Mouse (Mus musculus) liver, embryonic 13.5 days (tissue): Measurements from ENCODE around the gene Sox3. TPM values are rescaled to one million over a fixed set of nuclear protein-coding genes. Genes with fewer than 3 reads are reported as not detected.
A peak's percentile ranks its signal among the peaks of the same experiment; 100 is the strongest.

Experiments used
- ATAC-seq: fragments of 200-750 bp; cut with Nextera tagmentation; 2 replicates; pipeline ENCODE4 v1.8.0; 2017; ENCODE audit warnings: low read depth, mild to moderate bottlenecking, moderate number of reproducible peaks, moderate library complexity
- DNase-seq: peaks from one replicate; pipeline ENCODE4 v3.0.0; 2022
- H3K27ac ChIP-seq: fragments of 300-500 bp; sonication (generic); 2 replicates; pipeline ENCODE4 v1.5.1; 2015; ENCODE audit warnings: moderate library complexity, mild to moderate bottlenecking, inconsistent platforms
- H3K27me3 ChIP-seq: fragments of 300-500 bp; sonication (generic); 2 replicates; pipeline ENCODE4 v1.6.1; 2015; ENCODE audit warnings: mild to moderate bottlenecking, inconsistent platforms
- H3K36me3 ChIP-seq: fragments of 300-500 bp; sonication (generic); 2 replicates; pipeline ENCODE4 v1.6.1; 2015; ENCODE audit warnings: mild to moderate bottlenecking, inconsistent platforms
- H3K4me1 ChIP-seq: fragments of 300-500 bp; sonication (generic); replicated peaks from 2 replicates; pipeline ENCODE4 v1.6.1; 2015; ENCODE audit warnings: inconsistent platforms
- H3K4me2 ChIP-seq: fragments of 300-500 bp; sonication (generic); 2 replicates; pipeline ENCODE4 v1.6.1; 2015; ENCODE audit warnings: inconsistent platforms, mild to moderate bottlenecking, moderate library complexity
- H3K4me3 ChIP-seq: fragments of 300-500 bp; sonication (generic); replicated peaks from 2 replicates; pipeline ENCODE4 v1.5.1; 2015; ENCODE audit warnings: mild to moderate bottlenecking, inconsistent platforms
- H3K9ac ChIP-seq: fragments of 300-500 bp; sonication (generic); 2 replicates; pipeline ENCODE4 v1.6.1; 2015; ENCODE audit warnings: mild to moderate bottlenecking, inconsistent platforms
- H3K9me3 ChIP-seq: fragments of 300-500 bp; sonication (generic); replicated peaks from 2 replicates; pipeline ENCODE4 v1.6.1; 2016; ENCODE audit warnings: inconsistent platforms
- WGBS: fragments of 180-500 bp; shearing (Covaris S2); methylation state at CpG from one replicate; pipeline ENCODE4 v1.1.7; 2015; ENCODE audit not compliant: insufficient replicate concordance; 5-methylcytosine and 5-hydroxymethylcytosine counted together
- polyA plus RNA-seq: library from polyadenylated mRNA; unstranded; fragments of >200 nt; fragmentation: Nextera tagmentation; extraction: Ambion mirVana; gene quantifications from 2 replicates; pipeline ENCODE4 v1.2.1, GENCODE M21; 2015

Sox3 gene
- not detected in 2 replicates for polyA plus RNA-seq

DNA sequence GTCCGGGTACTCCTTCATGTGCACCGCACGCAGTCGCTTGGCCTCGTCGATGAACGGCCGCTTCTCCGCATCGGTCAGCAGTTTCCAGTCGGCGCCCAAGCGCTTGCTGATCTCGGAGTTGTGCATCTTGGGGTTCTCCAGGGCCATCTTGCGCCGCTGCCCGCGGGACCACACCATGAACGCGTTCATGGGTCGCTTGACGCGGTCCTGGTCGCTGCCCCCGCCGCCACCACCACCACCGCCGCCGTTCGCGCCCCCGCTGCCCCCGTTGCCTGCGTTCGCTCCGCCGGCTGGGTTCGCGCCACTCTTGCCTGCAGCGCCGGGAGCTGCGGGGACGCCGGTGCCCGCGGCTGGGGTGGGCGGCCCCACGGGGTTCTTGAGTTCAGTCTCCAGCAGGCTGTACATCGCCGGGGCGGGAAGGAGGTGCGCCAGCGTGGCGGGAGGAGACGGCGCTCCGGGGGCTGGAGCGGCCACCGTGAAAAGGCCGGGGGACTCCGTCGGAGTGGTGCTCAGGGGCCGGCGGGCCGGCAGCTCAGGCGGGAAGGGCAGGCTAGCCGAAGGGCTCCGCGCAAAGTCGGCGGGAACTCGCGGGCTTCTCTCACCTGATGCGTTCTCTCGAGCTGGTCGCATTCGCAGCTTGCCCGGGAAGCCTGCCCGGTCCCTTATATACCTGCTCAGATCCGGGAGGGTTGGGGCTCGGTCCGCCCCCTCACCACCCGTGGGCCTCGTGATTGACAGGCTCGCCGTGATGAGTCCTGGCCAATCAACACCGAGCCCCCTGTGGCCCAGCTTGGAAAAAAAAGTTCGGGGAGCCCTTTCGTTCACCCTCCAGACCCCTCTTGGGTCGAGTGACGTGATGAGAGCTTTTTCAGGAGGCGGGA is at the start of gene Sox3:
Gene Sox3 (minus strand): TSS at position 630 of the 881 bp plus-strand sequence.
- DNase-seq (no peak), ATAC-seq (no peak)
- Histone ChIP-seq H3K36me3 (no peaks in the 10 kb centered on the region), H3K4me3 (peak within 1 kb of the TSS; percentile 35), H3K9ac (no peak within 1 kb of the TSS), H3K27me3 (peaks cover 96% of the 10 kb centered on the region), H3K27ac (no peak within 1 kb of the TSS), H3K9me3 (no peaks in the 10 kb centered on the region; the same call in 1 of the 2 replicates), H3K4me2 (peak within 1 kb of the TSS; percentile 52), H3K4me1 (no peaks in the 10 kb centered on the region)
- 18% methylated on average over 76 of the region's 92 CpGs for WGBS

DNA sequence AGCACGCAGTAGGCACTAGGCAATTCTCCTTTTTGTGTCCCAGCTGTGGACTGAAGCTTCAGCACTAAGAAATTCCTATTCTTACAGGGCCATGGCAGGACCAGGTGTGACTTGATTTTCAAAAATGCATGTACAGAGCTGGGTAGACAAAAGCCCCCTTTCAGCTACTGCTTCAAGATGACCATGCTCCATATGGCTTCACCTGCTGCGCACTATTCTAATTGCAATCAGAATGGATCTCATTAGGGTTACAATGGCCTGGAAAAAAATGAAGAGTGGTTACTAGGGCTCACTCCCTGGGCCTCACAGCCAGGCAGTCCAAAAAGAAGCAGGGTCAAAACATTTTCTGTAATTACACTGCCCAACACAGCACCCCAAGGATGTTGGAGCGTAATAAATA is 47.0 kb upstream of the Sox3 start:
- Histone ChIP-seq H3K27ac (no peak overlapping the region), H3K36me3 (no peaks in the 10 kb centered on the region), H3K27me3 (no peaks in the 10 kb centered on the region), H3K4me2 (no peak overlapping the region), H3K4me3 (no peak overlapping the region), H3K4me1 (no peaks in the 10 kb centered on the region), H3K9me3 (no peaks in the 10 kb centered on the region), H3K9ac (no peak overlapping the region)
- 77% methylated on average over 3 of the region's 3 CpGs for WGBS
- DNase-seq (no peak), ATAC-seq (no peak)

DNA sequence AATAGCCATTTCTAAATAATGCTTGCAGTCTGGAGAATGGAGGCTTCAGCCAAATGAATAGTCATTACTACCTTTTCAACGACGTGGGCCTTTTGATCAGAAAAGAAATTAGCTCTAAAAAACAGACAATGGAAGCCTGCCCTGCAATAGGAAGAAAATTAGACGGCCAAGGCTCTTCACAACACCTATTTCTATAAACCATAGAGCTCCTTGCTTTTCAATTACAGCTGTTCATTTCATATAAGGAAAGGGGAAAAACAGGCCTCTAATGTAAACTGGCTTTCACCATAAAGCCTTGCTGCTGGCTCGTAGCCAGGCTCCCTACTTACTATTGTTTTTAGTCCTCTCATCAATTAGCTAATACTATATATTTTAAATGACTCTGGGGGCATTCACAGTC is 6.3 kb upstream of the Sox3 start:
- H3K4me3 ChIP-seq, result no peak overlapping the region
- H3K36me3 ChIP-seq, result no peaks in the 10 kb centered on the region
- H3K9me3 ChIP-seq, result no peaks in the 10 kb centered on the region
- DNase-seq (no peak), ATAC-seq (no peak)
- no peak overlapping the region for H3K4me2 ChIP-seq
- no peak overlapping the region for H3K27ac ChIP-seq
- peaks cover 48% of the 10 kb centered on the region for H3K27me3 ChIP-seq
- no peak overlapping the region for H3K9ac ChIP-seq
- H3K4me1 ChIP-seq, result no peaks in the 10 kb centered on the region
- 29% methylated on average over 4 of the region's 4 CpGs for WGBS

DNA sequence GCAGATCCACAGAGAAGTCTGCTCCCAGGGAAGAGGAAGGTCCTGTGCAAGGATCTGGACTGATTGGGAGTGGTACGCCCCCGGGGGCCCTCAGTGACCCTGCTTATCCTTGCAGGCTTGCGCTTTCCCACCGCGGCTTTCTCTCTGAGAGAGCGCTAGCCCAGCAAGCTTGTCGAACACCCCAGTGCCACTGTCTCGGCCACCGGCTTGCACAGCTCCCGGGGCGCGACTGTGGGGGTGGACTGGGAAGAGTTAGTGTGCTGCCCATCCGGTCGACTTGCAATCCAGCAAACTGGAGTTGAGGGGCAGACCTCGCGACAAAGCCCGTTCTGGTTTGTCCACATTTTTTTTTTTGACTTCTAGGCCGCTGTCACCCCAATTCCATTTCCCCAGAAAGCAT is 5.4 kb upstream of the Sox3 start:
- H3K9ac ChIP-seq, result no peak overlapping the region
- no peaks in the 10 kb centered on the region for H3K36me3 ChIP-seq
- H3K27ac ChIP-seq, result no peak overlapping the region
- DNase-seq, result no peak
- no peak overlapping the region for H3K4me3 ChIP-seq
- H3K4me1 ChIP-seq, result no peaks in the 10 kb centered on the region
- no peak overlapping the region for H3K4me2 ChIP-seq
- H3K27me3 ChIP-seq, result peaks cover 57% of the 10 kb centered on the region
- ATAC-seq, result no peak
- H3K9me3 ChIP-seq, result no peaks in the 10 kb centered on the region
- WGBS, result 8% methylated on average over 18 of the region's 18 CpGs

DNA sequence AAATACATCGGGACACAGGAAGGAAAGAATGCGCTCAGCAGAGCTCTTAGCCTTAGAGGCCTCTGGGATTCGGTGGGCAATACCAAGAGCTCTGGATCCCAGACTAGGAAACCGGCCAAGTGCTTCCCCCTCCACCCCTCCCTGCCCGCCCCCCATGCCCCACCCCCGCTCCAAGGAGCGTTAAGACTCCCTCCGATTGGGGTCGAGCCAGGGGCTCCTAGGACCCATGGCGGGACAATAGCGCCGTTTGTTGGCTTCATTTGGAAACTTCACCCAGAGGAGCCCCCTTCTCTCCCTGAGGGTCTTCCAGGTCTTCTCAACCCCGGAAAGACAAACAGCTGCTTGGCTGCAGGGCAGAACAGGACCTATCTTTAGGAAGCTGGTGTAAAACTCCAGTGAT is 3.1 kb upstream of the Sox3 start:
- Histone ChIP-seq H3K27ac (no peak overlapping the region), H3K4me1 (no peaks in the 10 kb centered on the region), H3K9ac (no peak overlapping the region), H3K27me3 (peaks cover 81% of the 10 kb centered on the region), H3K36me3 (no peaks in the 10 kb centered on the region), H3K4me3 (no peak overlapping the region), H3K4me2 (no peak overlapping the region), H3K9me3 (no peaks in the 10 kb centered on the region; the same call in 1 of the 2 replicates)
- ATAC-seq (no peak), DNase-seq (no peak)
- 7% methylated on average over 13 of the region's 13 CpGs for WGBS

DNA sequence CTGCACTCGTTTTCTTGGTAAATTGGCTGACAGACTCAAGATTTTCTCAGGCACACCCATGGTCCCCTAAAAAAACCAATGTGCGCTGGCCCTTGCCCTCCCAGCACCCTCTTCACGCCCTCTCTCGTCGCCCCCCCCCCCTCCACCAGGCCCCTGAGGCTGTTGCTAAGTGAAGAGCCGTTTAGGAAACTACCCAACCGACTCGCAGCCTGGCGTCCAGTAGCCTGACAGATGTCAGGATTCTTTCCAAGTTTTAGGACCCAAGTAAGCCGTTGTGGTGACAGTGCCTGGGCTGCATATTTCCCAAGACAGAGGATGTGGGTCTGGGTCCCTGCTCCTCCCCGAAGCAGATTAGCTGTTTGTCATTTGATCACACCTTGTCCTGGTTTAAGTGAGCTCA is 2.2 kb upstream of the Sox3 start:
- no peak overlapping the region for H3K4me2 ChIP-seq
- H3K9me3 ChIP-seq, result no peaks in the 10 kb centered on the region; the same call in 1 of the 2 replicates
- no peak overlapping the region for H3K4me3 ChIP-seq
- H3K9ac ChIP-seq, result no peak overlapping the region
- no peak overlapping the region for H3K27ac ChIP-seq
- WGBS, result 11% methylated on average over 11 of the region's 11 CpGs
- no peaks in the 10 kb centered on the region for H3K36me3 ChIP-seq
- ATAC-seq, result no peak
- H3K4me1 ChIP-seq, result no peaks in the 10 kb centered on the region
- no peak for DNase-seq
- peaks cover 90% of the 10 kb centered on the region for H3K27me3 ChIP-seq

DNA sequence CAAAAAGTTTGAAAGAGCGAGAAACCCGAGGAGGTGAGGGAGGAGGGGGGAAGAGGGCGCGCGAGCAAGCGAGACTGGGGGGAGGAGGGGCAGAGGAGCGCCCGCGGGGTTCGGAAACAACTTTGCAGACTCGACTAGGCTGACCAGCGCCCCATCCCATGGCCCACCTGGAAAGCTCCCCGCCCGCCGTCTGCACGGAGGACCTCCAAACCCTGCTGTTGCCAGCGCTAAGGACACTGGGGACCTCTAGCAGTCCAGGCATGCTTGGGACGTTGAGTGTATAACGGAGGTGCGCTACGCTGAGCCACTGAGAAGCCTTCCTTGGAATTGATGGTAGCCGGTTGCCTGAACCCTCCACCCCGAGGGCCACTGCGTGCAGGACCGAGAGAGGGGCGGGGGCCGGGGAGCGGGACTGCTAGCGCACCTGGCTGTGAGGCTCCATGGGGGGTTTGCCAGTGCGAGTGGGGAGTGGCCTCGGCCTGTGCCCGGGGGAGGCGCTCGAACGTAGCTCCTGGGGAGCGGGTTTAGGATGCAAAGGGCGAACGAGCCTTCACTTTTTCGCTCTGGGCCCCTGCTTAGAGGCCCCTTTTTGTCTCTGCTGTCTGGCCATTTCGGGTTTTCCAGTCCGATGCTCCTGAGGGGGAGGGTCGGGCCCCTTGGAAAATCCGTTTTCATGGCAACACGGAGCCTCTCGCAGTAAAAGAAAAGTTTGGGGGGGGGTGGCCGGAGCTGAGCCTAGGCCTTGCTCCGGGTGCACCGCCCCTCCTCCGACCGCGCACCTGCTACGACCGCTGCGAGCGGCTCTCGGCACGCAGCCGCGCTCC is 702 bp upstream of the Sox3 start:
- no peaks in the 10 kb centered on the region for H3K4me1 ChIP-seq
- 17% methylated on average over 39 of the region's 59 CpGs for WGBS
- H3K4me2 ChIP-seq, result no peak overlapping the region
- no peaks in the 10 kb centered on the region for H3K36me3 ChIP-seq
- no peak overlapping the region for H3K9ac ChIP-seq
- H3K27me3 ChIP-seq, result peaks cover 98% of the 10 kb centered on the region
- H3K4me3 ChIP-seq, result no peak overlapping the region
- DNase-seq (no peak), ATAC-seq (no peak)
- H3K27ac ChIP-seq, result no peak overlapping the region
- H3K9me3 ChIP-seq, result no peaks in the 10 kb centered on the region; the same call in 1 of the 2 replicates

DNA sequence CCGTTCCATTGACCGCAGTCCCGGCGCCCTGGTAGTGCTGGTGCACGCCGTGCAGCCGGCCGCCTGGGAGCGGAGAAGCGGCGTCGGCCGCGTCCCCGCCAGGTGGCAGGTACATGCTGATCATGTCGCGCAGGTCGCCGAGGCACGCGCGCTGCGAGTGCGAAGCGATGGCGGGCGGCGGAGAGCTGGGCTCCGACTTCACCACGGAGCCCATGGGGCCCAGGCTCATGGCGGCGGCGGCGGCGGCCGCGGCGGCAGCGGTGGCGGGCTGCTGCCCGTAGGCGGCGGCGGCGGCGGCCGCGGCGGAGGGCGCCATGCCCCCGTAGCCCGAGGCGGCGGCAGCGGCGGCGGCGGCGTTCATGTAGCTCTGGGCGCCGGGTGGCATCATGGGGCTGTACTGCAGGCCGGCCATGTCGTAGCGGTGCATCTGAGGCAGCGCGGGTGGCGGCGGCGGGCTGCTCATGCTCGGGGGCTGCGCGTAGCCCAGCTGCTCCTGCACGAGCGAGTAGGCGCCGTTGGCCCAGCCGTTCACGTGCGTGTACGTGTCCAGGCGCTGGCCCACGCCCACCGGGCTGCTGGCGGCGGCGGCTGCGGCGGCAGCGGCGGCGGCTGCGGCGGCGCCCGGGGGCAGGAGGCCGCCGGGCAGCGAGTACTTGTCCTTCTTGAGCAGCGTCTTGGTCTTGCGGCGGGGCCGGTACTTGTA is 981 bp downstream of the Sox3 start:
- H3K36me3 ChIP-seq, result no peaks in the 10 kb centered on the region
- H3K27ac ChIP-seq, result no peak overlapping the region
- peaks cover 93% of the 10 kb centered on the region for H3K27me3 ChIP-seq
- no peaks in the 10 kb centered on the region; the same call in 1 of the 2 replicates for H3K9me3 ChIP-seq
- H3K4me1 ChIP-seq, result no peaks in the 10 kb centered on the region
- DNase-seq (no peak), ATAC-seq (no peak)
- peak overlapping the region; percentile 35 for H3K4me3 ChIP-seq
- 21% methylated on average over 41 of the region's 102 CpGs for WGBS
- H3K4me2 ChIP-seq, result peak overlapping the region; percentile 52
- H3K9ac ChIP-seq, result no peak overlapping the region

DNA sequence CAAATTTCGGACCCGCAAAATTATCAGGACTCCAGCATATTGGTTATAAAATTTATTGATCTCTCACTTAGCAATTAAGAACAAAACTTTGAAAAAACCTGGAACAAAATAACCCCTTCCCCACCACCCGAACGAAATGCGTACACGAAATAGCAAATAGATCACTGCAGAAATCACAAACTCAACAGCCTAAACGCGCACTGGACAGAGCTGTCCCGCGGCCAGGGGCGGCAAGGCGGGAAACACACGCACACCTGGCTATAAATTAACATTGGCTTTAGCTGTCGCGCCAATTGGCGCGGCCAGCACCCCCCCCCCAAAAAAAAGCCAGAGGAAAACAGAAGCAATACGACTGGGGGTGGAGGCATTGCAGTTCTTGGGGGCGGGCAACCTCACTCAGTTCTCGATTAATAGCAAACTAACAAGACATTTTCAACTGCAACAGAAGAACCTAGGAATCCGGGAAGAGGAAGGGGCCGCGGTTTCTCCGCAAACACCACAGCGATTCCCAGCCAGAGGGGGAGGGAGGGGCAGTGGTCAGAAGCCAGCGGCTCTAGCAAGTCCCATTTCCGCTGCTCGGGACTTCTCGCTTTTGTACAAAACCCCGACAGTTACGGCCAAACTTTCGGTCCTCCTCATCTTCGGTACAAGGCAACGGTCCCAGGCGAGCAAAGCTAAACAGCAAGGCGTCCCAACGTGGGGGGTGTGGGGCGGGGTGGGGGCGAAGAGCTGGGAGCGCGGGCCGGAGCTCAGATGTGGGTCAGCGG is 1.7 kb downstream of the Sox3 start:
- ATAC-seq (no peak), DNase-seq (no peak)
- no peaks in the 10 kb centered on the region for H3K4me1 ChIP-seq
- no peaks in the 10 kb centered on the region; the same call in 1 of the 2 replicates for H3K9me3 ChIP-seq
- peaks cover 85% of the 10 kb centered on the region for H3K27me3 ChIP-seq
- peak overlapping the region; percentile 35 for H3K4me3 ChIP-seq
- no peaks in the 10 kb centered on the region for H3K36me3 ChIP-seq
- H3K9ac ChIP-seq, result no peak overlapping the region
- WGBS, result 15% methylated on average over 43 of the region's 43 CpGs
- H3K27ac ChIP-seq, result no peak overlapping the region
- H3K4me2 ChIP-seq, result peak overlapping the region; percentile 52

DNA sequence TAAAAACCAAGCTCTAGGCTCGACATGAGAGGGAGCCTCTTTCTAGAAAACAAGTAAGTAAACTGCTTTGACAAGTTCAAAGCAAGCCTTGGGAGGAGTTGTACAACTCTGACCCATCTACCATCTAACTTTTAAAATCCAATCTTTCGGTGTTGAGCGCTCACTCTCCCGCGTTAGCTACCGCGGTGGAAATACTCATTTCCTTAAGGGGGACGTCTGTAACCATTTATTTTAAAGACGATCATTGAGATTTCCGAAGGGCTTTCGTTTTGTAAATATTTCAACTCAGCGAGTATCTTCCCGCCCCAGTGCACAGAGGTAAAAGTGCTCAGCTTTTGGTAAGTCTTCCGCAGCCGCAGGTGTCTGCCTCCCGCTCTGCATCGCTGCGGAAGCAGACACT is 2.6 kb downstream of the Sox3 start:
- peaks cover 77% of the 10 kb centered on the region for H3K27me3 ChIP-seq
- WGBS, result 15% methylated on average over 18 of the region's 18 CpGs
- H3K4me3 ChIP-seq, result no peak overlapping the region
- H3K4me2 ChIP-seq, result no peak overlapping the region
- no peaks in the 10 kb centered on the region for H3K36me3 ChIP-seq
- H3K27ac ChIP-seq, result no peak overlapping the region
- no peaks in the 10 kb centered on the region for H3K4me1 ChIP-seq
- H3K9me3 ChIP-seq, result no peaks in the 10 kb centered on the region; the same call in 1 of the 2 replicates
- ATAC-seq, result no peak
- no peak for DNase-seq
- H3K9ac ChIP-seq, result no peak overlapping the region
